Mouse (Mus musculus): ENCODE results near the gene Lrrn4cl. TPM values are rescaled to one million over a fixed set of nuclear protein-coding genes. Genes with fewer than 3 reads are reported as not detected.

The Lrrn4cl gene
- total RNA-seq, 2 experiments from 2014 or later = 3.4 to 5.4 TPM

DNA sequence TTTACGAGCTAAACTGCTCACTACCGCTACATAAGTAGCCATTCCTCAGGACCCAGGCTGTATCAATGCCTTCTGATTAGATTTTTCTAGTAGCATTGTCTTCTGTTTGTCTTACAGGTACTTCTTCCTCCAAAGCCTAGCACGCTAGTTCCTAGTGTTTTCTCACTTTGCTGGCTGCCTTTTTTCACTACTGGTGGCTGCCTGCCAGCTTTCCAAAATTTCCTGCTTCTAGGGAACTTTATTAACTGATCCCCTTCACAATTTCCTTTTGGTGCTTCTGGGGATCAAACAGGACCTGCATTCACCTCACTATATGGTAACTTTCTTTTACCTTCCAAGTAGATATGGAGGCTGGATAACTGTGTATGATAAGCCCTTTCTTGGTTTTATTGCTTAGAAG lies 48.5 kb downstream of the Lrrn4cl start:
- intact Hi-C loops (cut with DNase I) = loop anchor here (2.0 kb wide), 1 partner anchor 22 kb away; the partner anchor contains the start of gene B3gat3
- no peak for DNase-seq

DNA sequence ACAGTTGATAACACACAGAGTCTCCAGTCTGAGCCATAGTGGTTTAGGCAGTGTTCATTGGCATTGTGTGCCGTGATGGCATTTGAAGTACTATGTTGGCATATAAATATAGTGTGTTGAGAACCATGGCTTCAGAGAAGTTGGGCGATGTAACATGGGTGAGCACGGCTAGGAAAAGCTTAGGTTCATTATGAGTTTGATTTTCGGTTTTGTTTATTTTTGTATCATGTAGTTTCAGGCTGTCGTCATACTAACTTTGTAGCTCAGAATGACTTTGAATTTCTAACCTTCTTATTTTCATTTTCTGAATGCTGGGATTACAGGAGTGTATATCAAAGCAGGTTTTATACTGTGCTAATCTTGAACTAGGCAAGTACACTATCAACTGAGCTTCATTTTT lies 52.8 kb downstream of the Lrrn4cl start:
- intact Hi-C loops (cut with DNase I) = no loop called here
- DNase-seq = no peak

Small RNA genes lying within 50 kb of the gene (microRNA-seq; reads per million reads assigned to microRNA genes)
- gene Mir5136 = 0.12 to 0.27 reads per million in 2 experiments

Other genes starting within 250 kb of the Lrrn4cl start
- not detected for gene Slc22a6, start 232.7 kb upstream of the Lrrn4cl start, total RNA-seq (2021)
- under 1 TPM in 1 of 2 experiments, not detected in 1; 0.05 TPM for gene Chrm1, start 187.0 kb upstream of the Lrrn4cl start, total RNA-seq (2021)
- gene Slc3a2, start 127.4 kb upstream of the Lrrn4cl start, total RNA-seq (2021) = 10 to 100 TPM; 39.8 to 50.9 TPM
- gene Wdr74, start 114.9 kb upstream of the Lrrn4cl start, total RNA-seq (2021) = 10 to 100 TPM; 19.1 to 20.1 TPM
- under 1 TPM in 1 of 2 experiments, not detected in 1; 0.95 TPM for gene 1700092M07Rik, start 110.0 kb upstream of the Lrrn4cl start, total RNA-seq (2021)
- 10 to 100 TPM; 37.4 to 40.5 TPM for gene Stx5a, start 109.4 kb upstream of the Lrrn4cl start, total RNA-seq (2021)
- 10 to 100 TPM; 59.3 to 59.5 TPM for gene Nxf1, start 93.7 kb upstream of the Lrrn4cl start, total RNA-seq (2021)
- gene Tmem223, start 79.8 kb upstream of the Lrrn4cl start, total RNA-seq (2021) = 100 to 1,000 TPM; 110 to 121 TPM
- gene Tmem179b, start 76.3 kb upstream of the Lrrn4cl start, total RNA-seq (2021) = 10 to 100 TPM; 15.7 to 17.9 TPM
- gene Taf6l, start 64.4 kb upstream of the Lrrn4cl start, total RNA-seq (2021) = 1 to 10 TPM; 7.2 to 8.9 TPM
- 10 to 100 TPM; 53.9 to 63.0 TPM for gene Polr2g, start 52.2 kb upstream of the Lrrn4cl start, total RNA-seq (2021)
- 1 to 10 TPM; 1.2 to 2.3 TPM for gene Zbtb3, start 48.2 kb upstream of the Lrrn4cl start, total RNA-seq (2021)
- 10 to 100 TPM; 15.1 to 15.4 TPM for gene Ttc9c, start 31.4 kb upstream of the Lrrn4cl start, total RNA-seq (2021)
- gene Hnrnpul2, start 30.8 kb upstream of the Lrrn4cl start, total RNA-seq (2021) = 10 to 100 TPM; 48.5 to 51.1 TPM
- not detected for gene AC129217.1, start 21.0 kb upstream of the Lrrn4cl start, total RNA-seq (2021)
- 10 to 100 TPM; 21.3 to 28.0 TPM for gene Bscl2, start 13.3 kb upstream of the Lrrn4cl start, total RNA-seq (2021)
- not detected for gene Gng3, start 11.6 kb upstream of the Lrrn4cl start, total RNA-seq (2021)
- gene Ubxn1, start 20.7 kb downstream of the Lrrn4cl start, total RNA-seq (2021) = 100 to 1,000 TPM; 109 to 116 TPM
- gene Uqcc3, start 30.2 kb downstream of the Lrrn4cl start, total RNA-seq (2021) = 10 to 100 TPM; 53.3 to 53.8 TPM
- 1 to 10 TPM; 3.9 to 6.1 TPM for gene Lbhd1, start 33.0 kb downstream of the Lrrn4cl start, total RNA-seq (2021)
- gene Gm49403, start 33.2 kb downstream of the Lrrn4cl start, total RNA-seq (2021) = not detected
- 10 to 100 TPM; 16.0 to 16.4 TPM for gene 1810009A15Rik, start 38.1 kb downstream of the Lrrn4cl start, total RNA-seq (2021)
- gene Gm49416, start 38.2 kb downstream of the Lrrn4cl start, total RNA-seq (2021) = 1 to 10 TPM in 1 of 2 experiments, not detected in 1; 1.2 TPM
- gene Ints5, start 42.2 kb downstream of the Lrrn4cl start, total RNA-seq (2021) = 10 to 100 TPM; 12.3 to 12.9 TPM
- gene Ganab, start 47.3 kb downstream of the Lrrn4cl start, total RNA-seq (2021) = 10 to 100 TPM; 60.6 to 63.7 TPM
- gene B3gat3, start 69.6 kb downstream of the Lrrn4cl start, total RNA-seq (2021) = 10 to 100 TPM; 37.1 to 38.0 TPM
- gene Rom1, start 78.6 kb downstream of the Lrrn4cl start, total RNA-seq (2021) = 10 to 100 TPM; 12.4 to 12.7 TPM
- gene Eml3, start 78.8 kb downstream of the Lrrn4cl start, total RNA-seq (2021) = 10 to 100 TPM; 12.5 to 16.2 TPM
- gene Mta2, start 91.1 kb downstream of the Lrrn4cl start, total RNA-seq (2021) = 10 to 100 TPM; 42.1 to 44.8 TPM
- gene Tut1, start 103.1 kb downstream of the Lrrn4cl start, total RNA-seq (2021) = 1 to 10 TPM; 7.6 TPM
- 100 to 1,000 TPM; 220 to 273 TPM for gene Eef1g, start 116.3 kb downstream of the Lrrn4cl start, total RNA-seq (2021)
- 100 to 1,000 TPM; 288 to 310 TPM for gene Ahnak, start 138.5 kb downstream of the Lrrn4cl start, total RNA-seq (2021)
- gene Scgb1a1, start 237.2 kb downstream of the Lrrn4cl start, total RNA-seq (2021) = 100 to 1,000 TPM in 1 of 2 experiments, not detected in 1; 233 TPM